Mouse (Mus musculus): ENCODE data around the gene Jade1. TPM values are rescaled to one million over a fixed set of nuclear protein-coding genes. Genes with fewer than 3 reads are reported as not detected.

Gene Jade1
- polyA plus RNA-seq, 1 experiment, result 1.5 TPM

DNA sequence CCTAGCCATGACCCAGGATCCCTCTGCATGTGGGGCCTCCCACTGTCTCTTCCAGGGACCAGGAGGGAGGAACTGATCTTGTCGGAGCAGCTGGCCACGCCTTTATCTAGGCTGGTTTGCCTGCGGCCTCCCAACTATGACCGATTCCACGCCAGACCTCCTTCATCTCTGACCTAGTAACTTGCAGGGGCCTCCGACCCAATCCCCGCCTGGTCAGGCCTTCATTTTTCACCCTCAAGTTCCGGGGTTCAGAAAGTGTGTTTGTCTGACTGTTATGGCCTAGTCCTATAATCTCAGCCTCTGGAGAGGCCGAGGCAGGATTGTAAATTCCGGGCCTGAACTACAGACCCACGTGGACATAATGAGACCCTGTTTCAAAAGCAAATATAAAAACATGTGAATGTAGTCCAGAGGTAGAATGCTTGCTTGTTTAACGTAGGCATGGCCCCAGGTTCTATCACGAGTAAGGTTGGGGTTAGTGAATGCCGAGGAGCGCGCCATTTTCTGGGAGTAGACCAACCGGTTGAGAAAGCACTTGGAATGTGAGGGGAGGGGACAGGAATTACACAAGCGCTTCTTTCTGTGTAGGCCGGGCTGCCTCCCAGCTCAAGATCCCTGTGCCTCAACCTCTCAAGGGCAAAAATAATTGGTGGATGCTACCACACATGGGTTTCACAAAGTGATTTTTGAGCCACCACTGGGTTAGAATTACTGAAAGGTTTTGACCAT lies 1.9 kb downstream of the Jade1 start:
- Histone ChIP-seq H3K36me3 (replicated peaks; ENCODE audit: low read length) (no peaks in the 10 kb centered on the region), H3K9me3 (peaks cover 8% of the 10 kb centered on the region), H3K4me3 (replicated peaks) (no peak overlapping the region), H3K27me3 (replicated peaks) (peaks cover 5% of the 10 kb centered on the region), H3K4me1 (peaks cover 5% of the 10 kb centered on the region; the same call in 1 of the 2 replicates)
- no peak for TF ChIP-seq GATA1 (IDR thresholded peaks at IDR 0.05; ENCODE audit: borderline replicate concordance, low read length)
- TF ChIP-seq FLI1 (IDR thresholded peaks at IDR 0.05; ENCODE audit: low read length), result no peak

- H3K36me3 ChIP-seq (replicated peaks; ENCODE audit: low read length), result no peaks in the 10 kb centered on the region
- peaks cover 16% of the 10 kb centered on the region for H3K27me3 ChIP-seq (replicated peaks)
- no peak for TF ChIP-seq GATA1 (IDR thresholded peaks at IDR 0.05; ENCODE audit: borderline replicate concordance, low read length)
- TF ChIP-seq FLI1 (IDR thresholded peaks at IDR 0.05; ENCODE audit: low read length), result no peak
- H3K9me3 ChIP-seq, result peaks cover 8% of the 10 kb centered on the region
- peaks cover 12% of the 10 kb centered on the region for H3K4me1 ChIP-seq
- H3K4me3 ChIP-seq (replicated peaks), result no peak overlapping the region
These were observed 5.0 kb downstream of the Jade1 start for GRCm38 (mm10) chr3:41560489-41560888.

- no peak overlapping the region for H3K4me3 ChIP-seq (replicated peaks)
- no peaks in the 10 kb centered on the region for H3K9me3 ChIP-seq
- peaks cover 17% of the 10 kb centered on the region for H3K4me1 ChIP-seq
- TF ChIP-seq GATA1 (IDR thresholded peaks at IDR 0.05; ENCODE audit: borderline replicate concordance, low read length) (no peak), FLI1 (IDR thresholded peaks at IDR 0.05; ENCODE audit: low read length) (no peak)
- peaks cover 14% of the 10 kb centered on the region for H3K27me3 ChIP-seq (replicated peaks)
- no peaks in the 10 kb centered on the region for H3K36me3 ChIP-seq (replicated peaks; ENCODE audit: low read length)
These were observed 6.3 kb downstream of the Jade1 start for GRCm38 (mm10) chr3:41561787-41562186.

GRCm38 (mm10) chr3:41563211-41563931 lies 7.8 kb downstream of the Jade1 start:
- Histone ChIP-seq H3K36me3 (replicated peaks; ENCODE audit: low read length) (no peaks in the 10 kb centered on the region), H3K27me3 (replicated peaks) (peaks cover 17% of the 10 kb centered on the region), H3K9me3 (no peaks in the 10 kb centered on the region), H3K4me3 (replicated peaks) (peak overlapping the region; percentile 93), H3K4me1 (peaks cover 20% of the 10 kb centered on the region)
- TF ChIP-seq GATA1 (IDR thresholded peaks at IDR 0.05; ENCODE audit: borderline replicate concordance, low read length) (no peak), FLI1 (IDR thresholded peaks at IDR 0.05; ENCODE audit: low read length) (no peak)

- no peaks in the 10 kb centered on the region for H3K9me3 ChIP-seq
- H3K36me3 ChIP-seq (replicated peaks; ENCODE audit: low read length), result no peaks in the 10 kb centered on the region
- peaks cover 17% of the 10 kb centered on the region for H3K27me3 ChIP-seq (replicated peaks)
- H3K4me3 ChIP-seq (replicated peaks), result peak overlapping the region; percentile 93
- TF ChIP-seq GATA1 (IDR thresholded peaks at IDR 0.05; ENCODE audit: borderline replicate concordance, low read length) (no peak), FLI1 (IDR thresholded peaks at IDR 0.05; ENCODE audit: low read length) (no peak)
- H3K4me1 ChIP-seq, result peaks cover 20% of the 10 kb centered on the region
These were observed 8.5 kb downstream of the Jade1 start for GRCm38 (mm10) chr3:41563997-41564396.

DNA sequence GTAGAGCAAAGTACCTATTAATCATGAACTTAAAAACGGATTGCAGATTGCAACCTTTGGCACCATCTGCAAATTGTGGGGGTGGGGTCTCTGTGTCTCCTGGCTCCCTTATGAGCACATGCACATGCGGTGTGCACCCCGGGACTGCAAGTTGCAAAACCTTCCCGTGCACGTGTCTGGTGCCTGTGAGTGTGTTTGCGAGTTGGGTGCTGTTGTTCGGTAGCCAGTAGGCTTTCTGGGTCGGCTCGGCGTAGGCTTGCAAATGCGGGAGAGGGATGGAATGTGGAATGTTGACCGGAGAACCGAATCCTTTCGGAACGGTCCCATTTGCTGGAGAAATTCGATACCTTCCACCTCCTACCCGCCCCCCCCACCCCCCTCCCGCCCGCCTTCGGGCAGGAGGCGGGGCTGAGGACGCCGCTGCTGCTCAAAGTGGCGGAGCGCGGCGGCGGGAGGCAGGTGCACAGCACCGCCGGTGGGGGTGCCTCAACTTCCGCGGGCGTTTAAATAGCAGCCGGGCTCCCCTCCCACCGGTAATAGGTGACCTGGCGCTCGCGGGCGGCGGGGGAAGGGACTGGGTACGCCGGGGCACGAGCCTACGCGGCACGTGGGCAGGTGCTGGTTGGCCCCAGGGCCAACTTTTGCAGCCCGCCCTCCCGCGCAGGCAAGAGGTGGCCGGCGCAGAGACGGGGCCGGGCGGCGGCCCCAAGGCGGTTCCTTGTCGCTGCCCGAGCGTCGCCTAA lies 9.1 kb downstream of the Jade1 start:
- peaks cover 17% of the 10 kb centered on the region for H3K27me3 ChIP-seq (replicated peaks)
- H3K36me3 ChIP-seq (replicated peaks; ENCODE audit: low read length), result no peaks in the 10 kb centered on the region
- TF ChIP-seq GATA1 (IDR thresholded peaks at IDR 0.05; ENCODE audit: borderline replicate concordance, low read length), result no peak
- TF ChIP-seq FLI1 (IDR thresholded peaks at IDR 0.05; ENCODE audit: low read length), result no peak
- H3K4me3 ChIP-seq (replicated peaks), result peak overlapping the region; percentile 93
- no peaks in the 10 kb centered on the region for H3K9me3 ChIP-seq
- H3K4me1 ChIP-seq, result peaks cover 20% of the 10 kb centered on the region

DNA sequence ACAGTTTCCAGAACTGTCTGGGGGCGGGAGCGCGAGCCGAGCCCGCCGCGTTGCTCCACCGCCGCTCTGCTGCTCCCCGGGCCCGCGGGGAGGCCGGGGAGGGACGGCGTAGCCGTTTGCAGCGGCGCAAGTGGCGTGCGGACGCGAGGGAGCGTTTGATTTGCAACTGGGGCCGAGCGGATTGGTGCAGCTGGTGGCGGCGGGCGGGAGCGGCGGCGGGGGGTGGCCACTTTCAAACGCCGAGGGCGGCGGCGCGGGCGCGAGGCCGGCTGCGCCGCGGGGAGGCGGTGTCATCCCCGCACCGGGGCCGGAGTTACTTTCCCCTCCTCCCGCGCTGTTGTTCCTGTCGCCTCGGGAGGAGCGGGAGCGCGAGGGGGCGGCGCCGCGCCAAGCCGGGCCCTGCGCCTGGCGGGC lies 9.9 kb downstream of the Jade1 start:
- H3K36me3 ChIP-seq (replicated peaks; ENCODE audit: low read length), result no peaks in the 10 kb centered on the region
- peak overlapping the region; percentile 93 for H3K4me3 ChIP-seq (replicated peaks)
- H3K9me3 ChIP-seq, result no peaks in the 10 kb centered on the region
- H3K4me1 ChIP-seq, result peaks cover 20% of the 10 kb centered on the region
- peaks cover 14% of the 10 kb centered on the region for H3K27me3 ChIP-seq (replicated peaks)
- no peak for TF ChIP-seq FLI1 (IDR thresholded peaks at IDR 0.05; ENCODE audit: low read length)
- TF ChIP-seq GATA1 (IDR thresholded peaks at IDR 0.05; ENCODE audit: borderline replicate concordance, low read length), result no peak

GRCm38 (mm10) chr3:41565955-41566354 lies 10.4 kb downstream of the Jade1 start:
- H3K4me1 ChIP-seq, result peaks cover 24% of the 10 kb centered on the region
- TF ChIP-seq GATA1 (IDR thresholded peaks at IDR 0.05; ENCODE audit: borderline replicate concordance, low read length) (no peak), FLI1 (IDR thresholded peaks at IDR 0.05; ENCODE audit: low read length) (no peak)

DNA sequence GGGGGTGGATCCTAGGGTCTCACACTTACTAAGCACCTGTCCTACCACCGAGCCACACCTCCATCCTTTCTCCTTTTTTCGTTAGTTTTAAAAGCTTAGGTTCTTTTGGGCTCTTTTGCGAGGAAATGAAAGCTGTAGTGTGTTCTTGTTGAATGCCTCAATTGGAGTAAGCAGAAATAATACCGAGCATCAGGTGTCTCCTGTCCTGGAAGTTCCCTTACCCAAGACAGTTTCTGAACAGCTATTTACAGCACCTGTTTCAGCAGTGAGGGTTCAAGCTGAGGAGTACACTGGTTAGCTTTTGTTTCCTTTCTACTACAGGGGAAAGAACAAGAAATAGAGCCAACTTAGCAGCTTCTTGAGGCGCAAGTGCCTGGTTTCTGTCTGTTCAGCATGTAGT lies 14.4 kb downstream of the Jade1 start:
- TF ChIP-seq GATA1 (IDR thresholded peaks at IDR 0.05; ENCODE audit: borderline replicate concordance, low read length), result no peak
- no peak for TF ChIP-seq FLI1 (IDR thresholded peaks at IDR 0.05; ENCODE audit: low read length)
- no peak overlapping the region for H3K4me3 ChIP-seq (replicated peaks)
- peaks cover 40% of the 10 kb centered on the region for H3K4me1 ChIP-seq
- H3K27me3 ChIP-seq (replicated peaks), result peaks cover 3% of the 10 kb centered on the region
- H3K9me3 ChIP-seq, result no peaks in the 10 kb centered on the region
- H3K36me3 ChIP-seq (replicated peaks; ENCODE audit: low read length), result no peaks in the 10 kb centered on the region

More at GRCm38 (mm10) chr3:41565955-41566354, 10.4 kb downstream of the Jade1 start:
- peak overlapping the region; percentile 93 for H3K4me3 ChIP-seq (replicated peaks)
- H3K27me3 ChIP-seq (replicated peaks), result peaks cover 14% of the 10 kb centered on the region
- no peaks in the 10 kb centered on the region for H3K9me3 ChIP-seq
- H3K36me3 ChIP-seq (replicated peaks; ENCODE audit: low read length), result no peaks in the 10 kb centered on the region

Data from megakaryocyte, embryonic 14.5 days (primary cell).